Mouse (Mus musculus) lung, postnatal 0 days (tissue): ENCODE measurements around the gene Tdgf1.

Source experiments
- CTCF ChIP-seq: IDR thresholded peaks from 2 replicates; pipeline ENCODE4 v1.5.1; 2016; ENCODE audit warnings: antibody characterized with exemption, mild to moderate bottlenecking
- EP300 ChIP-seq: IDR thresholded peaks from 2 replicates; pipeline ENCODE4 v1.6.1; 2016; ENCODE audit warnings: antibody characterized with exemption, mild to moderate bottlenecking, control low read depth

GRCm38 (mm10) chr9:110988078-110988477, 42.1 kb upstream of the Tdgf1 start:
- no peak for TF ChIP-seq EP300
- no peak for TF ChIP-seq CTCF
